Comparison of ENCODE assay signal across 8 mouse cellular contexts in genomic region chr17:24895571-24896240, GRCm38 (mm10). TPM values are rescaled to one million over a fixed set of nuclear protein-coding genes. Genes with fewer than 3 reads are reported as not detected.
DNase-seq lines count a peak whose midpoint lies in the region; ATAC-seq and TF ChIP-seq lines count a peak whose summit lies in the region.

No protein-coding gene starts in this region.

- no peaks in the 10 kb centered on the region for H3K9me3 ChIP-seq in forebrain, embryonic 13.5 days (replicated peaks)
- H3K9me3 ChIP-seq in liver, postnatal 0 days (ENCODE audit: low read length), result no peaks in the 10 kb centered on the region

- peak overlapping the region; percentile 94 for H3K27ac ChIP-seq in left cerebral cortex, adult 2 months
- H3K27ac ChIP-seq in forebrain, embryonic 13.5 days, result peak overlapping the region; percentile 84
- H3K27ac ChIP-seq in liver, postnatal 0 days (ENCODE audit: low read depth), result peak overlapping the region; percentile 76

- DNase-seq in left cerebral cortex, adult 2 months (ENCODE audit: extremely low spot score in 1 of 2, low spot score in 2 of 2), result no peak
- no peak for DNase-seq in left cerebral cortex, adult 11 months (ENCODE audit: low spot score)
- peak; percentile 73 for DNase-seq in adrenal gland, postnatal 10 days
- DNase-seq in liver, postnatal 0 days, result no peak
- no peak for DNase-seq in spleen, adult 12 weeks (ENCODE audit: low spot score)
- DNase-seq in right cerebral cortex, postnatal 4 days, result no peak

- peak overlapping the region; percentile 92 for H3K9ac ChIP-seq in forebrain, embryonic 13.5 days
- peak overlapping the region; percentile 89 for H3K9ac ChIP-seq in liver, postnatal 0 days (replicated peaks)

- peaks cover 68% of the 10 kb centered on the region for H3K36me3 ChIP-seq in forebrain, embryonic 13.5 days (ENCODE audit: poor library complexity, severe bottlenecking)
- H3K36me3 ChIP-seq in liver, postnatal 0 days (replicated peaks; ENCODE audit: insufficient read depth, low read length), result peaks cover 60% of the 10 kb centered on the region

- no peaks in the 10 kb centered on the region for H3K27me3 ChIP-seq in forebrain, embryonic 13.5 days
- H3K27me3 ChIP-seq in liver, postnatal 0 days (ENCODE audit: insufficient read depth, low read length), result no peaks in the 10 kb centered on the region

- H3K4me2 ChIP-seq in forebrain, embryonic 13.5 days, result peak overlapping the region; percentile 99
- H3K4me2 ChIP-seq in liver, postnatal 0 days (ENCODE audit: low read depth, low read length), result peak overlapping the region; percentile 87

- H3K4me1 ChIP-seq in forebrain, embryonic 13.5 days, result peaks cover 46% of the 10 kb centered on the region
- peaks cover 23% of the 10 kb centered on the region for H3K4me1 ChIP-seq in liver, postnatal 0 days (ENCODE audit: insufficient read depth)

- no peak for TF ChIP-seq CTCF in left cerebral cortex, adult 2 months (IDR thresholded peaks at IDR 0.05)
- TF ChIP-seq CTCF in liver, postnatal 0 days (IDR thresholded peaks at IDR 0.05; ENCODE audit: low read depth), result no peak

- TF ChIP-seq EP300 in liver, postnatal 0 days (IDR thresholded peaks at IDR 0.05; ENCODE audit: low read depth), result no peak

- intact Hi-C loops in left cerebral cortex, adult 2 months (cut with DNase I), result no loop called here

- 11% methylated on average over 23 of the region's 23 CpGs for WGBS in forebrain, embryonic 13.5 days
- WGBS in liver, postnatal 0 days (ENCODE audit: insufficient replicate concordance), result 7% methylated on average over 23 of the region's 23 CpGs

- no peak for ATAC-seq in forebrain, embryonic 13.5 days
- no peak for ATAC-seq in liver, postnatal 0 days
- ATAC-seq in megakaryocyte progenitor cell, adult 5-6 weeks (replicated peaks; ENCODE audit: poor library complexity), result no peak

- H3K4me3 ChIP-seq in left cerebral cortex, adult 2 months, result peak overlapping the region; percentile 56
- H3K4me3 ChIP-seq in forebrain, embryonic 13.5 days, result peak overlapping the region; percentile 92
- H3K4me3 ChIP-seq in liver, postnatal 0 days (ENCODE audit: low read depth, low read length), result peak overlapping the region; percentile 86

RNA-seq across cellular contexts. Expression of gene Nme3, which starts 0.6 kb away (rescaled TPM):
- 10 to 100 TPM; 46.5 to 51.2 TPM for total RNA-seq in left cerebral cortex, adult 2 months (2021)
- 10 to 100 TPM; 43.6 to 51.3 TPM for total RNA-seq in adrenal gland, postnatal 10 days (2021)
- 72.1 and 80.8 TPM in 2 replicates for polyA plus RNA-seq in forebrain, embryonic 13.5 days (2015; fragmentation: Nextera tagmentation; extraction: Ambion mirVana)
- polyA plus RNA-seq in liver, postnatal 0 days (2015; fragmentation: Nextera tagmentation; extraction: Ambion mirVana), result 37.1 and 37.8 TPM in 2 replicates
- total RNA-seq in megakaryocyte progenitor cell, adult 5-6 weeks (2015), result 21.2 and 32.1 TPM in 2 replicates
- 17.0 and 26.5 TPM in 2 replicates for total RNA-seq in megakaryocyte progenitor cell, adult 5-6 weeks (2017)

RNA-seq across cellular contexts. Expression of gene Mrps34, which starts 0.8 kb away (rescaled TPM):
- total RNA-seq in left cerebral cortex, adult 2 months (2021), result 10 to 100 TPM; 67.6 to 72.1 TPM
- total RNA-seq in adrenal gland, postnatal 10 days (2021), result 100 to 1,000 TPM; 123 to 140 TPM
- polyA plus RNA-seq in forebrain, embryonic 13.5 days (2015; fragmentation: Nextera tagmentation; extraction: Ambion mirVana), result 81.4 and 85.4 TPM in 2 replicates
- 99.6 and 101 TPM in 2 replicates for polyA plus RNA-seq in liver, postnatal 0 days (2015; fragmentation: Nextera tagmentation; extraction: Ambion mirVana)
- total RNA-seq in megakaryocyte progenitor cell, adult 5-6 weeks (2015), result 54.2 and 59.2 TPM in 2 replicates
- 31.9 and 35.5 TPM in 2 replicates for total RNA-seq in megakaryocyte progenitor cell, adult 5-6 weeks (2017)

RNA-seq across cellular contexts. Expression of gene Eme2, which starts 0.8 kb away (rescaled TPM):
- 10 to 100 TPM; 54.8 to 55.2 TPM for total RNA-seq in left cerebral cortex, adult 2 months (2021)
- 10 to 100 TPM; 30.2 to 45.4 TPM for total RNA-seq in adrenal gland, postnatal 10 days (2021)
- polyA plus RNA-seq in forebrain, embryonic 13.5 days (2015; fragmentation: Nextera tagmentation; extraction: Ambion mirVana), result 31.3 and 36.5 TPM in 2 replicates
- 11.3 and 11.9 TPM in 2 replicates for polyA plus RNA-seq in liver, postnatal 0 days (2015; fragmentation: Nextera tagmentation; extraction: Ambion mirVana)
- 3.2 and 6.9 TPM in 2 replicates for total RNA-seq in megakaryocyte progenitor cell, adult 5-6 weeks (2015)
- 9.1 and 18.6 TPM in 2 replicates for total RNA-seq in megakaryocyte progenitor cell, adult 5-6 weeks (2017)

RNA-seq across cellular contexts. Expression of gene Spsb3, which starts 9.3 kb away (rescaled TPM):
- 10 to 100 TPM; 58.6 to 63.3 TPM for total RNA-seq in left cerebral cortex, adult 2 months (2021)
- 10 to 100 TPM; 31.5 to 35.6 TPM for total RNA-seq in adrenal gland, postnatal 10 days (2021)
- 64.3 and 67.4 TPM in 2 replicates for polyA plus RNA-seq in forebrain, embryonic 13.5 days (2015; fragmentation: Nextera tagmentation; extraction: Ambion mirVana)
- 43.5 and 45.5 TPM in 2 replicates for polyA plus RNA-seq in liver, postnatal 0 days (2015; fragmentation: Nextera tagmentation; extraction: Ambion mirVana)
- total RNA-seq in megakaryocyte progenitor cell, adult 5-6 weeks (2015), result 14.6 and 17.9 TPM in 2 replicates
- 13.9 and 15.3 TPM in 2 replicates for total RNA-seq in megakaryocyte progenitor cell, adult 5-6 weeks (2017)

RNA-seq across cellular contexts. Expression of gene Nubp2, which starts 9.6 kb away (rescaled TPM):
- total RNA-seq in left cerebral cortex, adult 2 months (2021), result 10 to 100 TPM; 30.7 to 32.4 TPM
- total RNA-seq in adrenal gland, postnatal 10 days (2021), result 10 to 100 TPM; 42.2 to 43.7 TPM
- 68.5 and 76.9 TPM in 2 replicates for polyA plus RNA-seq in forebrain, embryonic 13.5 days (2015; fragmentation: Nextera tagmentation; extraction: Ambion mirVana)
- polyA plus RNA-seq in liver, postnatal 0 days (2015; fragmentation: Nextera tagmentation; extraction: Ambion mirVana), result 41.5 and 46.4 TPM in 2 replicates
- 103 and 114 TPM in 2 replicates for total RNA-seq in megakaryocyte progenitor cell, adult 5-6 weeks (2015)
- 50.4 and 57.8 TPM in 2 replicates for total RNA-seq in megakaryocyte progenitor cell, adult 5-6 weeks (2017)
